11 mouse cellular contexts compared by ENCODE assay signal in genomic region chr7:35617513-35617912, GRCm38 (mm10). TPM values are rescaled to one million over a fixed set of nuclear protein-coding genes. Genes with fewer than 3 reads are reported as not detected.
"Had no signal": no experiment of that assay in that cellular context is flagged by ENCODE, and none has a peak within 500 bp of the region (broad histone marks: within the 10 kb centered on the region; RNA-seq: fewer than 3 reads in every experiment).

No protein-coding gene starts in this region.

- H3K9me3 ChIP-seq: limb, embryonic 13.5 days; midbrain, embryonic 12.5 days had no signal

- H3K4me3 ChIP-seq: limb, embryonic 13.5 days; midbrain, embryonic 12.5 days had no signal

- H3K4me1 ChIP-seq: limb, embryonic 13.5 days had no signal

- H3K27ac ChIP-seq: limb, embryonic 13.5 days; liver, embryonic 14.5 days; midbrain, embryonic 12.5 days had no signal

- H3K27me3 ChIP-seq: limb, embryonic 13.5 days; midbrain, embryonic 12.5 days had no signal

- H3K9ac ChIP-seq: limb, embryonic 13.5 days; liver, embryonic 14.5 days; midbrain, embryonic 12.5 days had no signal

- H3K4me2 ChIP-seq: limb, embryonic 13.5 days; midbrain, embryonic 12.5 days had no signal

- DNase-seq: kidney, postnatal 10 days; left cerebral cortex, postnatal 4 days; lung, adult 18-20 months; right cerebral cortex, adult 18-20 months; right cerebral cortex, postnatal 25 days; thymus, postnatal 4 days had no signal

- ATAC-seq: midbrain, embryonic 16.5 days had no signal

RNA-seq across cellular contexts. Expression of gene Rgs9bp, which starts 32.1 kb away (rescaled TPM):
- polyA plus RNA-seq: liver, adult 2 months had no signal
